Mouse (Mus musculus) embryo, embryonic 11.5 days (tissue): Measurements from ENCODE around the gene Gm20878.
"Not testable (repeated sequence)": the region's sequence is repeated elsewhere in the genome, so short reads cannot be mapped to it uniquely, and the experiment has no call there.

Source experiments
- DNase-seq: peaks from one replicate; pipeline ENCODE4 v3.0.0-alpha.2; 2012; ENCODE audit warnings: low read depth, low spot score

Gene Gm20878

GRCm38 (mm10) chr4:41941272-41941671 lies at the start of gene Gm20878:
Gene Gm20878, plus strand, starts transcription at chr4:41941572.
- DNase-seq: not testable (repeated sequence)

- not testable (repeated sequence) for DNase-seq
Measured at GRCm38 (mm10) chr4:41903310-41903709, 38.1 kb upstream of the Gm20878 start, which contains the start of gene Gm21541. Gene Gm21541, plus strand, starts transcription at chr4:41903610.

DNA sequence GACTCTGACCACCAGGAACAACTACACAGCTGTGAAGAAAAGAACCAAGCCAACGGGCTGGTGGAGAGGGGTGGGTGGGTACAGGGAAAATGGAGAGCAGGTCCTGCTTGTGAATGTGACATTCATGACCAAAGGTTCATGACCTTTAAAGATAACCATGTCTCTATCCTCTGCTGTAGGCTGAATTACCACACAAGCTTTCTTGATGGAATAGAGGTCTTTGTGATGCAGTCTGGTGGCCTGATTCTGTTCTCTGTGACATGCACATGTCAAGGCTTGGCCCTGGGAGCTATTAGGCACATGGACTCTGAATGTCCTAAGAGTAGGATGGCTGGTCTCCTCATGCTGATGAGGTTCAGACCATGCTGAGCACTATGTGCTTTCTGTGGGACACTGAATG lies 24.4 kb downstream of the Gm20878 start, which contains the start of gene Fam205a4:
Gene Fam205a4, plus strand, starts transcription at position 301 of the 400 bp plus-strand sequence.
- DNase-seq: not testable (repeated sequence)
